Mouse (Mus musculus): ENCODE data around the gene C2cd4a. TPM values are rescaled to one million over a fixed set of nuclear protein-coding genes. Genes with fewer than 3 reads are reported as not detected.
A peak's percentile ranks its signal among the peaks of the same experiment; 100 is the strongest.

Gene C2cd4a
- under 1 TPM in 1 of 2 experiments, not detected in 1; 0.22 TPM for total RNA-seq (2021)

DNA sequence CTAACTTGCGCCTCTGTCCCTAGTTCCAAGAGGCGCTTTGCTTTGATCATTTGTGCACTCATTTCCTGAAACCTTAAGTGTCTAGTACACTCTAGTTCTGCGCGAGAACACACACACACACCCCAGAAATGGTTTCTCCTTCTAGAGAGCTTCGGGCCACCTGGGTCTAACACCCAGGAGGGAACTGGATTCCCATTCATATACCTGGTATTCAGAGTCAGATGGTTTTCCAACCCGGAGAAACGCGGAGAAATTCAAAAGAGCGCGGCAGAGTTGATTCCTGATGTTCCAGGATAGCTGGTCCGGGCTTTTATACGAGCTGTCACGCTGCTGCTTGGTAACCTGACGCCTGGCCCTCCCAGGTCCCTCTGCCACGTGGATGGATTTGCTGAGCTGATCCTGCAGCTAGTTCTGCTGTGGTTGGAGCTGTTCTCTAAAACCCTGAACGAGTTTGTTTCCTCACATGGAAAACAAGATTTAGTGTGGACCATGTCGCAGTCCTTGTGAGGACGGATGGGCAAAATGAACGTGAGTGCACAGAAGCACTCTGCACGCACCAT is at the start of gene C2cd4a:
Gene C2cd4a, minus strand, starts transcription at position 285 of the 560 bp plus-strand sequence.
- DNase-seq (ENCODE audit: low spot score in 2 of 2), result no peak
- intact Hi-C loops (cut with DNase I), result no loop called here

DNA sequence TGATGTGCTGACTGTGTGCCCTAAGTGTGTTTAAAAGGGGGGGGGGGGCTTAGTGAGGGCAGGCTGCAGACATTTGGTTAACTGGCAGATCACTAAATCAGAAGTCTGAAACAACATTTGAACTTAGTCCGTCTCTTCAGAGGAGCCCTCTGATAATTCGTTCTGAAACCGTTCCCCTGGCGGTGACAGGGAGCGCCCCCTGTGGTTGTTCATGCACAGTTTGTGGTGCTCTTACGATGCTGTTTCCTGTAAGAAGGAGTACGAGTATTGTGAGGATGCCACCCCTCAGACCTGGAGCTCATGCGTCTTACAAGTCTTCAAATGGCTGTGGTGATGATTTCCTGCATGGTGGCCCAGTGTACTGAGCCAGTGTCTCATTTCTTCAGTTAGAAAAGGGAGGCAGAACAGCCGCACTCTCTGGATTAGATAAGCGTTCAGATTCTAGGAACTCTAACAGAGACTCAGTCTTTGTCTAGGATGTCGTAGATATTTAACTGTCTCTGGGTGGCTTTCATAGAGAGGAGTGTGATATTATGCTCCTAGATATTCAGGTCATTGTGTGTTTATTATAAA is 46.2 kb upstream of the C2cd4a start:
- intact Hi-C loops (cut with DNase I), result loop anchor here (5.0 kb wide), 1 partner anchor 51 kb away; no protein-coding TSS in a partner anchor
- no peak for DNase-seq (ENCODE audit: low spot score in 2 of 2)

DNA sequence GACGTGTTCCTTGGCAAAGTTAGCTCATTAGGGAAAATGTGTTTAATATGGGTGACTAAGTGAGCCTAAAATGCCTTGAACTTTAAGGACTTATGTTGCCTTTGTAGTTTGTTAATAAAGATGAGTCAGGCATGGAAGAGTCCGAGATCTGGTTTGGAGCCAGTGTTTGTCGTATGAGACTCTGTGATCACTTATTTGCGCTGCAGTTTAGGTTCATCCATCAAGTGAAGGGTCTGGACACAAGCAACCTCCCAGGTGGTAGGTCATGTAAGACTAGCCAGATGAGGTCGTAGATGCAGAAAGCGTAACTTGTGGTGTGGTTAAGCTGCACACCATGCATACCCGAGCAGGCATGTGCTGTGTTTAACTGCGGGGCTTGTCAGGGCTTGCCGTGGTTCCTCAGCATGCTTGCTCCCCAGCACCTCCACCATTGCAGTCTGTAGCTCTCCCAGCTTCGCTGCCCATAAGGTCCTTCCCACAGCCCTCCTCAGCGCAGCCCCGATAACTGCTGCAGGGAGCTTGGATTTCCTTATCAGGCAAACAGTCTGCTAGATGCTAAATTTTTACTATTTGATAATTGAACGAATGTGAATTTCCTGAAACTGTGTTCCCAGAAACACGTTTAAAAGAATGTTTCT is 45.1 kb upstream of the C2cd4a start:
- intact Hi-C loops (cut with DNase I), result loop anchor here (5.0 kb wide), 1 partner anchor 50 kb away; no protein-coding TSS in a partner anchor
- no peak for DNase-seq (ENCODE audit: low spot score in 2 of 2)

DNA sequence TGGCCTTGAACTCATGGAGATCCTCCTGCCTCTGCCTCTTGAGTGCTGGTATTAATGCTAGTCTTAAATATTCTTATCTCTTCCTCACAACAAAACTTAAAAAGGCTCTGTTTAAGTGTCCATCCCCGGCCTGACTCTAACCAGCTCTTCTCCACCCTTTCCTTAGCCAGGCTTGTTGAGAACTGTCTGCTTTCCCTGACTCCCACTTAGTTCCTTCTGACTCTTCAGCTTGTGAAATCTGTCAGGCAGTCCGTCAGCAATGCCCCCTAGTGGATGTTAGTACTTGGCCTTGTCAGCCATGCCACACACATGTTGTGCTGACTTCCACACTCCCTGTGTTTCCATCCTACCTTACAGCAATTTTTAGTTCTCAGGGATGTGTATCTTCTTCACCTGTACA is 43.2 kb upstream of the C2cd4a start:
- no peak for DNase-seq (ENCODE audit: low spot score in 2 of 2)
- intact Hi-C loops (cut with DNase I), result loop anchor here (5.0 kb wide), 1 partner anchor 48 kb away; no protein-coding TSS in a partner anchor

DNA sequence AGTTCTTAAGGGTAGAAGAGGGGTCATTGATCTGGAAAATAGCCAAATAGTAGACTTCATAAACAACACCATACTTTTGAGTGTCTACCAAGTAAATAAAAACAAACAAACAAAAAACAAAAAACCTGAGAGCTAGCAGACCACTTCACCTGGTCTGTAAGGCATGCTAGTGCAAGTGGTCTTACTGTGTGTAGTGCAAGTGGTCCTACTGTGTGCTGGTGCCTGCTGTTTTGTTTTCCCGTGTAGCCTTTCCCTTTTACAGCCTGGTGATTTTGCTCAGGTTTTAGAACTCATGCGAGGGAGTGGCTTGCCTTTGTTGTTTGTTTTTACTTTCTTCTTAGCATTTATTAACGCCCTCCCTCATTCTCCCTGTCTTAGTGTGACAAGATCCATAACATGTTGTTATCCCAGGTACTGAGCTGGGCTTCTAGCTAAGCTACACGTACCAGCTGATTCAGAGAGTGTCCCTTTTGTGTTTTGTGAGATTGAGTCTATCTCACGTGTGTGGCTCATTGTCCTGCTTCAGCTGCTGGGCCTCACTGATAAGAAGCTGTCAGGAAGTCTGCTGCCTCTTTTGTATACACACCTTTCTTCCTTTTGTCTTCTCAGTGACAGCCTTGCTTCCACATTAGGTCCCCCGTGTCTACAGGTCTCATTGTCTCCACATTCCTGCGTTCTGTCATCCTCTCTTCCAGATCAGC is 42.5 kb upstream of the C2cd4a start:
- DNase-seq (ENCODE audit: low spot score in 2 of 2), result no peak
- intact Hi-C loops (cut with DNase I), result loop anchor here (5.0 kb wide), 1 partner anchor 47 kb away; no protein-coding TSS in a partner anchor

DNA sequence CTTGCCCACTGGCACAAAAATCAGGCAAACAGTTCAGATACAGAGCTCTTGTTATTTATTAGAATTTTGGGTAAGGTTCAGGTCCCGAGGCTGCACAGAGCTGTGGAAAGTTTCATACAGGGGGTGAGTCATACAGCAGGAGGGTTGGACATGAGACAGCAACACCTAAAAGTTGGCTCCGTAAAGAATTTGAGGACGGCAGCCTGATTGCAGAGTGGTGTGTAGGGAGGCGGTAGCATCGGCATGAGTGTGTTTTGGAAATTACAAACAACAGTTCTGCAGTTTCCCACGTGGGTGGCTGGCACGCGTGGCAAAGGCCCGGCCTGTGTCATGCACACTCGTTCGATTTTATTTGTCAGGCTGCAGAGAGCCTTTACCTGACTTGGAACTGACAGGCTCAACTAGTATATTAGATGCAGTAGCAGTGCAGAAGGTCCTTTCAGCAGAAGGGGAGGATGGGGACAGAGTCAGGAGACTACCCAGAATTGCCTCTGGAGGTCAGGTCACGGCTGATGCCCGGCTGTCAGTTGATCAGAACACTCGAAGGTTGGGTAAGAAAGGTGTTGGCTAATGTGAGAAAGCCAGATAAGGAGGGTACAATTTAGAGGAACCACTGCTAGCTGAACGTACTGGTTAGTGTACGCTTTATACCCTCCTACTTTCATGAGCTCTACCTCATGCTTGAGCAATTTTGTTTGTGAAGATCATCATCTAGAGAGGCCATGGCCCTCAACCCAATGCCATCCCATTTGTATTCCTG is 37.7 kb upstream of the C2cd4a start:
- intact Hi-C loops (cut with DNase I), result no loop called here
- peak; percentile 32 to 43 for DNase-seq (ENCODE audit: low spot score in 2 of 2)

DNA sequence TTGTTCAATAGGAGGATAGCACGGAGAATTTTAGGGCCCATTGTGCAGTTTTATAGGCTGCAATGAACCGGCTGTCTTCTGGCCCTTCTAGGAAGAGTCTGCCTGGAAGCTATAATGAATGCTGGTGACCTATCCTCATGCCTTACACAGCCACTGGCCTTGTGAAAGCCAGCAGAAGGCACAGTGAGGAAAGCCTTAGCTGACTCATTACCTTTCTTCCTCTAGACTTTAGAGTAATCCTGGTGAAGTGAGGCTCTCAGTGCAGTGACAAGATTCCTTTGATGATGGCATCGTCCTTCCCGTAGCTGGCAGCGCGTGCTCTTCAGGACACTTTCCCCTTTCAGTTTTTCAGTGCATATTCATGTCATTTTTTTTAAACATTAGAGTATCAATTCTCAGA is 35.3 kb upstream of the C2cd4a start:
- DNase-seq (ENCODE audit: low spot score in 2 of 2), result no peak
- intact Hi-C loops (cut with DNase I), result no loop called here

DNA sequence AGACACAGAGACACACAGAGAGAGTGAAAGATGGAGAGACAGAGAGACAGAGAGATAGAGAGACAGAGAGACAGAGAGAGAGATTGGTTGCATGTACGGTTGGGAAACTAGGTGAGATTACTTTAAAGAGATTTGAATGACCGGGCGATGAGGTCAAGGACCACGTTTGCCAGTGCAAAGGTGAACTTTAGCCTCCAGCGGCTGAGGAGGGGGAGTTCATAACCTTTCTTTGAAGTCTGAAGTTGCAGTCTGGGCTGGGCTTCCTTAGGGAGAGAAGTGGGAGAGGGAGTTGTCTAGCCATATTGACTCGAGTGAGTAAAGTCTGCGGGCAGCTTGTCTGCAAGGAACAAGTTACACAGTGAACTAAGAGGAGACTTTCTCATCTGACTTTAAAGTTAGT is 33.3 kb upstream of the C2cd4a start:
- DNase-seq (ENCODE audit: low spot score in 2 of 2), result no peak
- intact Hi-C loops (cut with DNase I), result no loop called here

DNA sequence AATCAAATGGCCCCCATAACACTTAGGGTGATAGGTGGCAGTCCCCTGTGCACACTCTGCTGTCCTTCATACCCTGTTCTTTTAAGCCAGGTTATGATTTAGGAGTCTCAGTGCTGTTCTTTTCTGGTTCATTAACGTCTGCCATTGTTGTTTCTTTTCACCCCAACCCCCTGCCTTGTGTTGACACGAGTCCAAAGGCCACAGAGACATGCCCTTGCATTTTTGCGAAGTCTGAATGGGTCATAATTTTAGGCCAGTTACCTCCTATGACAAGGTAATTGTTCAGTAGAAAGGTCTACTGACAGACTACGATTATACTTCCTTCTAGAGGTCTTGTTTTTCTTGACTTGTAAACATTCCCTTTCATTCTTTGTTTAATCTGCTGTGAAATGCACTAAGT is 31.9 kb upstream of the C2cd4a start:
- intact Hi-C loops (cut with DNase I), result no loop called here
- DNase-seq (ENCODE audit: low spot score in 2 of 2), result no peak

DNA sequence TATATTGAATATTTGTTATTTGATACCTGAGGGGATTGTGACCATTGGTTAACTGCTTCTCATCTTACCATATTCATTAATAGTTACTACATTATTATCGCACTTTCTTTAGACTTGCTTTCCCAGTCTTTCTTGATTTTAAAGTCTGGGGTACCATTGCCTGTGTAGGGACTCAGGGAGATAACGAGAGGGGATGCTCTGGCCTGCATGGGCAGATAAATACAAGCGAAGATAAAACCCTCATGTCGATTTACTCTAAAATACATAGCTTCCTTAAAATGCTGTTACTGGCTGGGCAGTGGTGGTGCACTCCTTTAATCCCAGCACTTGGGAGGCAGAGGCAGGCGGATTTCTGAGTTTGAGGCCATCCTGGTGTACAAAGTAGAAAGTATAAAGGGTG is 31.2 kb upstream of the C2cd4a start:
- no peak for DNase-seq (ENCODE audit: low spot score in 2 of 2)
- intact Hi-C loops (cut with DNase I), result no loop called here

DNA sequence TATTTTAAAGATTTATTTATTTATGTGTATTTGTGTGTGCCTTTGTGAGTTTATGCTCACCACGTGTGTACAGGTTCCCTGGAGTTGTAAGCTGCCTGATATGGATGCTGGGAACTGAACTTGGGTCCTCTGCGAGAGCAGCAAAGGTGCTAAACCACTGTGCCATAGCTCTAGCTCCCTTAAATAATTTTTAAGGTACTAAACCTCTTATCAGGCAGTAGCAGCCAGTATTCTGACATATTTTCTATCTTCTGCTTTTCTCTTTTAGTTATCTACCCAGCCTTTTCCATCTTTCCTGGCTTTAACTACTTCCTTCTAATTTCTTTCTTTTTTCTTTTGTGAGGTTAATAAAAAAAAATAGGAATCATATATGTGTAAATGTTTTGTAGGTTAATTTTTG is 28.1 kb upstream of the C2cd4a start:
- intact Hi-C loops (cut with DNase I), result no loop called here
- no peak for DNase-seq (ENCODE audit: low spot score in 2 of 2)

DNA sequence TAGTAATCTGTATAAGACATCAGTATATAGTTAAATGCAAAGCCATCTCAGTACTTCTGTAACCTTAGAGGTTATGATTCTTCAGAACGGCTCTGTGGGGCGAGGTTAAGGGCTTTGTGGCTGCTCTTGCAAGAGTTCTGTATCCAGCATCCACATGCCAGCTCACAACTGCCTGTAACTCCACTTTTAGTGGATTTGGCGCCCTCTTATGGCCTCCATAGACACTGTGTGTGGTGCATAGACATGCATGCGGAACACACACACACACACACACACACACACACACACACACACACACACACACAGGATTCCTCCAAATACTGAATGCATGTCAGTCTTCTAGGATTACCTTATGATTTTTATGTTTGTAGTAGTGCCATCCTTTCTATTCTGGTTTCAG is 19.0 kb upstream of the C2cd4a start:
- DNase-seq (ENCODE audit: low spot score in 2 of 2), result no peak
- intact Hi-C loops (cut with DNase I), result no loop called here

DNA sequence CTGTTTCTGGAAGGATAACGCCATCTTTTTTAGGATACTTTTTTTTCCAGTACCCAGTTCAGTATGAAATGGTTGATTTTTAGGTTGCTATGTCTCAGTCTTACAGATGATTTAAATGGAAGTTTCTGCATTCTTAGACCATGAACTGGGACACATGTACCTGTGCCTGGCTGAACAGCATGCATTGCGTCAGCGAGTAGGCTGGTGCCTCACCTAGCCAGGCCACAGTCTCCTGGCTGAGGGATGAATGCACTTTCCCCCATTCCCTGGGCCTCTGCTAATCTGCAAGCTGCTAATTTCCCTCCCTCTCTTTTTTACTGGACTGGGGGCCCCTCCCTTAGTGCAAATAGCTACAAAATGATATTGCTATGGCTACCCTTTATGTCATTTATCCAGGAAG is 17.7 kb upstream of the C2cd4a start:
- no peak for DNase-seq (ENCODE audit: low spot score in 2 of 2)
- intact Hi-C loops (cut with DNase I), result no loop called here

DNA sequence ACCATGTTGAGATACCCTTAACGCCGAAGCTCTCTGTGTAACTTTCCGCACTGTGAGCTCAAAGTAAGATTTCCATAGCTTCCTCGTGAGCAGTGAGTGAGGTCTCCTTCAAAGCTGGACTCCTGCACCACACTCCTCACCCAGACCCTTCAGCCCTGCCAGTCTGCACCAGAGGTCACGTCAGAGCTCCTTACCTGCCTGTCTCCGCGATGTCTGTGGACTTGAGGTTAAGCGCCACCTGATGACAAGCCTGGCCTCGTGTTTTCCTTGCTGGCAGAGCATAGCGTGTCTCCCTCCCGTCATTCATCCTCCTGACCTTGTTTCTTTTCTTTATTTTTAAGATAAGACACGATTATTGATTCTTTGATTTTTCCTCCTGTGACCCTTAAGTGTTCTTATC is 17.3 kb upstream of the C2cd4a start:
- DNase-seq (ENCODE audit: low spot score in 2 of 2), result no peak
- intact Hi-C loops (cut with DNase I), result no loop called here

DNA sequence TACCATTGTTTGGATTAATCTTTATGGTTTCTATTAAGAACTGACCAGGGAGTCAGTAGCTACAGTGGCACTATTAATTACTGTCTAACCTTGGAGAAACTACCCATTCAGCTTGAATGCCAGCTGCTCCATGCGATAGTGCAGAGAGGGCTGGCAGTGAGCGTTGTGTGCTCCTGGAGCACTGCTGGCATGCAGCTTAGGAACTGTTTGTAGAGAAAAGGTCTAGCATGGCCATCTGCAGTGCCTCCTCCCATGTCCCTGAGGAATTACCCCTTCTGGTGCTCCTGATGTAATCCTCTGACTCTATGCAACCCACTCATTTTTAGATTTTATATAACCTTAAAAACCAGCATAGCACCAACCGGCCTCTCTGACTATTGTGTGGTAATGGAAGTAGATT is 15.5 kb upstream of the C2cd4a start:
- intact Hi-C loops (cut with DNase I), result no loop called here
- DNase-seq (ENCODE audit: low spot score in 2 of 2), result no peak

DNA sequence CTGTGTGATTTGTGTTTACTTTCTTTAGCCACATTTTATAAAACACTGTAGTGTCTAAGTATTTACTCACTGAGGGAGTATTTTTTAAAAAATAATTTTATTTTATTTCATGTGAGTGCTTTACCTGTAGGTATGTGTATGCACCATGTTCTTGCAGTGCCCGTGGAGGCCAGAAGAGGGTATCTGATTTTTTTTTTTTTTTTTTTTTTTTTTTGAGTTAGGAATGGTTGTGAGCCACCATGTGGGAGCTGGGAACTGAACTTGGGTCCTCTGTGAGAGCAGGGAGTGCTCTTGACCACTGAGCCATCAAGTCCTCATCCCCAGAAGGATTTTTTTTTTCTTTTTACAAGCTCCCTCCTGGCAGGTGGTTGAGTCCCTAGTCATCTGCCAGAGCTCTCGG is 14.0 kb upstream of the C2cd4a start:
- no peak for DNase-seq (ENCODE audit: low spot score in 2 of 2)
- intact Hi-C loops (cut with DNase I), result no loop called here

DNA sequence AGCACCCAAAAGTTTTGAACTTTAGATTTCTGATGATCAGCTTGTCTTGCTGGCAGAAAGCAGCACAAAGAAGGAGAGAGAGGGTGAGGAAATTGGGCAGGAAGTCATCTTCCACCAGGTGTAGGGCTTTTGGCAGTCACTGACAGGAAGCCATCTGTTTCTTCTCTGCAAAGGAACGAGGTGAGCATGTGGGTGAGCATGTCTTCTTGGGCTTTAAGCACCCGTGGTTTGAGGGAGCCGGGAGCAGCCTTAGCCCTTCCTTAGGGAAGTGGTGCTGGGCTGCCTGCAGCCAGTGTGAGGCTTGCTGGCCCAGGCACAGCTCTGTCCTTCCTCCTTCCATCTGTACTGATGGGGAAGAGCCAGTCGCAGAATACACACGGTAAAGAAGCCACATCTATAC is 13.5 kb upstream of the C2cd4a start:
- DNase-seq (ENCODE audit: low spot score in 2 of 2), result no peak
- intact Hi-C loops (cut with DNase I), result no loop called here

DNA sequence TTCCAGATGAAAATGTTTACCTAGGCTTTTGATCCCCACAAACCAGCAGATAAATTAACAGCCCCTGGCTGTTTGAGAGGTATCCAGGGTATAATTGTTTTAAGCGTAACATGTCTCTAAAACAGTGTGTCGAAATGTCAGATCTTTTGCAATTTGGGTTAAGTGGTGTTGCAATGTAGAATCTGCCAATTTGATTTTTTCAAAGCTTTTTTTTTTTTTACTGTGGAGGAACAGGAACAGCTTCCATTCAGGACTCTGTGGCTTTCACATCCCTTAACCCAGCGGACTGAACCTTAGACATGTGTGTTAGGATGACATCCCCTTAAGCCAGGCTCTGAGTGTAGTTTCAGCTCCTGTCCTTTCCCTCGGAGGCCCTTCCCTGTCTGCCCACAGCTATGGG is 12.9 kb upstream of the C2cd4a start:
- intact Hi-C loops (cut with DNase I), result no loop called here
- no peak for DNase-seq (ENCODE audit: low spot score in 2 of 2)

DNA sequence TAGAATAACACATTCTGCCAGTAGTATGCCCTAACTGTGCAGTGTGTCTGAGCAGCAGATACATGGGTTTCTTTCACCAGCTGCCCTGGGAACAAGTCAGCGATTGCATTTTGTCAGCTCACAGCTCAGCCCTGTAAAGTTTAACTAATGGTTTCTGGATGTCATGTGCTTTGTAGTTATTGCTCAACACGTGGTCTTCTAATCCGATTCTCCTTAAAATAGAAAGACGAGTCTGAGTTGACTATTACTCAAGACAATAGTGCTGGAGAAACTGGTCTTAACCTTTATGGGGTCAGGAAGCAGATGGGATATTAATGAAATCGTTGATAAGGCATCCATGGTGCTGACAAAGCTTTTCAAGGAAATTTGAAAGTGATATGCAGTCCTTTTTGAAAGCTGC is 10.7 kb upstream of the C2cd4a start:
- intact Hi-C loops (cut with DNase I), result no loop called here
- DNase-seq (ENCODE audit: low spot score in 2 of 2), result no peak

Data from left cerebral cortex, postnatal 36 days (tissue).